Mouse (Mus musculus) erythroblast, embryonic 14.5 days (primary cell): ENCODE data around the gene Cpt1c. TPM values are rescaled to one million over a fixed set of nuclear protein-coding genes. Genes with fewer than 3 reads are reported as not detected.
A peak's percentile ranks its signal among the peaks of the same experiment; 100 is the strongest.

Source experiments
- H3K27me3 ChIP-seq: 2 replicates; pipeline ENCODE4 v1.6.1; 2012; ENCODE audit warnings: inconsistent platforms; ENCODE audit not compliant: control insufficient read depth
- H3K36me3 ChIP-seq: 2 replicates; pipeline ENCODE4 v1.6.1; 2012; ENCODE audit warnings: mild to moderate bottlenecking, inconsistent platforms; ENCODE audit not compliant: control insufficient read depth
- H3K4me1 ChIP-seq: 2 replicates; pipeline ENCODE4 v1.6.1; 2012; ENCODE audit warnings: inconsistent platforms; ENCODE audit not compliant: control insufficient read depth
- H3K4me3 ChIP-seq: replicated peaks from 2 replicates; pipeline ENCODE3; 2012; ENCODE audit warnings: moderate library complexity, mild to moderate bottlenecking, inconsistent platforms
- H3K9me3 ChIP-seq: 2 replicates; pipeline ENCODE4 v1.6.1; 2012; ENCODE audit warnings: low read length, inconsistent platforms, mixed read lengths; ENCODE audit not compliant: control insufficient read depth
- GATA1 ChIP-seq: IDR thresholded peaks from 2 replicates; pipeline ENCODE4 v1.6.1; 2012; ENCODE audit warnings: low read length, inconsistent platforms, mixed read lengths
- TAL1 ChIP-seq: IDR thresholded peaks from 3 replicates; pipeline ENCODE4 v1.6.1; 2012; ENCODE audit warnings: low read length, inconsistent platforms, mixed read lengths
- polyA plus RNA-seq: library from polyadenylated mRNA; stranded (reverse); fragments of >175 nt; gene quantifications from 2 replicates; pipeline ENCODE4 v1.2.3, GENCODE M21; 2012

The Cpt1c gene
- polyA plus RNA-seq, 1 experiment, result 0.05 TPM

DNA sequence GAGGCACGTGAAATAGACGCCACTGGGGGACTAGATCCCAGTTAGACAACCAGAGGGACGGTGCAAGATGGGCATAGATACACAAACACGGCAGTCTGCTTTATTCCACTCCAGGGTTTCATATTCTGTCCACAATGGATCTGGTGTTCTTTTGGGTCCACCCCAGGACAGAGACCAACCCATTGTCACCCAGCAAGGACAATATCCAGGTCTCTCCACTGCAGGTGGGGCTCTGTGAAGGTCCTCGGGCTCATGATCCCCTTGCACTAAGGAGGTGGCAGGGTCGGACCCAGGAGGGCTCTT is 417 bp upstream of the Cpt1c start:
- TF ChIP-seq TAL1 (no peak), GATA1 (no peak)
- Histone ChIP-seq H3K27me3 (peaks cover 14% of the 10 kb centered on the region), H3K4me1 (peaks cover 44% of the 10 kb centered on the region), H3K9me3 (no peaks in the 10 kb centered on the region), H3K36me3 (peaks cover 48% of the 10 kb centered on the region), H3K4me3 (peak overlapping the region; percentile 52)

DNA sequence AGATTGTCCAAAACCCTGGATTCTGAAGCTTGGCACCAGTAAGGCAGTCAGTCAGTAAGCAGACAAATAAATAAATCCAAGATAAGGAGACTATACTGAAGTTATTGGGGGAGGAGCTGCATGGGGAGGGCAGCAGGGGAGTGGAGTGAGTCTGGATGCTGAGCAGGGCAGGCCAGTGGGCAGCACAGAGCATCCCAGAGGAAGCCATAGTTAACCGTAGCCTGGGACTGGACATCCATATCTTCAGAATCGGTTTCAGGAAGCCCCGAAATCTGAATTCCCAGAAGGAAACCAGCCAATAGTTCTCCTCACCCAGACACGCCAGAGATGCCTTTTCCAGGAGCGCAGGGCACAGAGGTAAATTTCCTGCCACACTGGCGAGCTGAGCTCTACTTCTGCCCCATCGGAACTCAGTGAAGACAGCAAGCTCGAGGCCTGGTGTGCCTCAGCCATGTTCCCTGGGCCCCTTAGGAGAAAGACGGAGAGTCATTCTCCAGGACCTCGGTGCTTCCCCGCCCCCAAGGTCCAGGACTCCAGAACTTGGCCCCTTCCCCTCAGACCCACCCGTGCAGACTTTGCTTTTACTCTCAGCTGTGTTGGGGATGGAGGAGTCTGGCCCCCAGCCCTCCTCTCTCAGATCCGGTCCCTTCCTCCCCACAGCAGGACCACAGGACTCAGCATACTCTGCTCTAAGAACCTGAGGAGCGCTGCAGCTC is 1.1 kb downstream of the Cpt1c start:
- TF ChIP-seq TAL1, result no peak
- peaks cover 14% of the 10 kb centered on the region for H3K27me3 ChIP-seq
- H3K36me3 ChIP-seq, result peaks cover 33% of the 10 kb centered on the region
- no peak overlapping the region for H3K4me3 ChIP-seq
- H3K4me1 ChIP-seq, result peaks cover 46% of the 10 kb centered on the region
- no peaks in the 10 kb centered on the region for H3K9me3 ChIP-seq

DNA sequence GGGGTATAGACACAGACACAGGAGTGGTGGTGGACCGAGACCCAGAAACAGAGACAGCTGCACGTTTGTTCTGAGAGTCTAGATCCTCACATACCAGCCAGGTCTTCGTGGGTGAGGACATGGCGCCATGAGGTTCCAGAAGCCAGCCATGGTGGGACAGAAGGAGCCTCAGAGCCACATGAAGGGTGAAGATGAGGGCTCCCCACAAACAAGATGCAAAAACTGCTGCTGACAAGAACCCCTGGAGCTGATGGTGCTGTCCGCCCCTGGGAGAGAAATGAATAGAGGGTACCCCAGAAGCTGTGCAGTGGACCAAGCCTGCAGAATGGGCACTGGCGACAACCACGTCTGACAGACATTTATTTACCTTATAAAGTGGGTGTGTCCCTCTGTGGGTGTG is 3.5 kb downstream of the Cpt1c start:
- Histone ChIP-seq H3K4me1 (peaks cover 53% of the 10 kb centered on the region), H3K4me3 (no peak overlapping the region), H3K36me3 (peaks cover 9% of the 10 kb centered on the region), H3K27me3 (peaks cover 14% of the 10 kb centered on the region), H3K9me3 (no peaks in the 10 kb centered on the region)
- TF ChIP-seq TAL1 (no peak), GATA1 (no peak)

DNA sequence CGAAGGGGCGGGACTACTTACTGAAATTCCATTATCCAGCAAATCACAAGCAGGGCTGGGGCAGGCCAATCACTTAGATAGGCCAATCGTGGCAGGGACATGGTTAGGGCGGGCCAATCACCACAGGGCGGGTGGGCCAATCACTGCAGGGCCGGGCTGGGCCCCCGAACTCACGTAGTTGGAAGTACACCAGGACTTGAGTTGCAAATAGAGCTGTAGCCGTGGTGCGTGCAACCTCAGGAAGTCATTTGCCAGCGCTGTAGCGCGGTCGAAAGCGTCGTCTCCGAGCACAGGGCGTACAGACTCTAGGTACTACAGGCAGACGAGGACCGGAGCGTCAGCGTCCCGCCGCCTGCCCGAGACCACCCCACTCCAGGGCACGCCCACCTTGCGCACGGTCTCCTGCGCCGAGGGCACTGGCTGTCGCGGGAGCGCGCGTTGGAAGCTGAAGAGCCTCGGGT is 4.4 kb downstream of the Cpt1c start:
- peaks cover under 1% of the 10 kb centered on the region for H3K36me3 ChIP-seq
- TF ChIP-seq TAL1, result no peak
- TF ChIP-seq GATA1, result no peak
- H3K4me1 ChIP-seq, result peaks cover 49% of the 10 kb centered on the region
- no peaks in the 10 kb centered on the region for H3K9me3 ChIP-seq
- H3K4me3 ChIP-seq, result peak overlapping the region; percentile 58
- peaks cover 14% of the 10 kb centered on the region for H3K27me3 ChIP-seq

DNA sequence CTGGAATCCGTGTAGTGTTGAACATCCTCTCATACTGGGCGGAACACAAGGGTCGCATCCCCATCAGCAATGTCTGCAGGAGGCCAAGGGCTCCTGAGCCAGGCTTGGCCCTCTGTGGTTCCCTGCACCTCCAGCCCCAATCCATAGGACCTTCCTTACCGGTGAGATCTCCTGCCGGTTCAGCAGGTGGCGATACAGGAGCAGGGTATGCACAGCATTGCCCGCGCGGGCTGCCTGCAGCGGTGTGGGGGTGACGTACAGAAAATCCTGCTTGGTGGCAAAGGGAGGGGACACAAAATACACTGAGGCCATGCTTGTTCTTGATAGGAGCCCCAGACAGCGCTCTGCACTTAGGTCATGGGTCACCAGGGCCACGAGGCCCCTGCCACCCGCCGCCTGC is 8.0 kb downstream of the Cpt1c start:
- peaks cover 37% of the 10 kb centered on the region for H3K4me1 ChIP-seq

DNA sequence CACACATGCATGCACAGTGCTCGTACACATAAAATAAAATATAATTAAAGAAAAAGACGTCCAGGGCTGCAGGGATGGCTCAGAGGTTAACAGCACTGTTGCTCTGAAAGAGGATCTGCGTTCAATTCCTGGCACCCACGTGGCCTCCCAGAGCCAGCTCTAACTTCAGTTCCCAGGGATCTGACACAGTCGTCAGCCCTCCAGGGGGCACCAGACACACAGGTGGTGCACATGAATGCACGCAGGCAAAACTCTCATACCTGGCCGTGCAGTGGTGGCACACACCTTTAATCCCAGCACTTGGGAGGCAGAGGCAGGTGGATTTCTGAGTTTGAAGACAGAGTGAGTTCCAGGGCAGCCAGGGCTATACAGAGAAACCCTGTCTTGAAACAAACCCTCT is 8.7 kb downstream of the Cpt1c start:
- Histone ChIP-seq H3K27me3 (peaks cover 7% of the 10 kb centered on the region), H3K9me3 (no peaks in the 10 kb centered on the region), H3K4me1 (peaks cover 31% of the 10 kb centered on the region), H3K36me3 (no peaks in the 10 kb centered on the region), H3K4me3 (no peak overlapping the region)
- TF ChIP-seq TAL1 (no peak), GATA1 (no peak)

More for the DNA sequence above, 8.0 kb downstream of the Cpt1c start:
- no peak overlapping the region for H3K4me3 ChIP-seq
- H3K27me3 ChIP-seq, result peaks cover 12% of the 10 kb centered on the region
- H3K9me3 ChIP-seq, result no peaks in the 10 kb centered on the region
- no peak for TF ChIP-seq GATA1
- no peak for TF ChIP-seq TAL1
- no peaks in the 10 kb centered on the region for H3K36me3 ChIP-seq

DNA sequence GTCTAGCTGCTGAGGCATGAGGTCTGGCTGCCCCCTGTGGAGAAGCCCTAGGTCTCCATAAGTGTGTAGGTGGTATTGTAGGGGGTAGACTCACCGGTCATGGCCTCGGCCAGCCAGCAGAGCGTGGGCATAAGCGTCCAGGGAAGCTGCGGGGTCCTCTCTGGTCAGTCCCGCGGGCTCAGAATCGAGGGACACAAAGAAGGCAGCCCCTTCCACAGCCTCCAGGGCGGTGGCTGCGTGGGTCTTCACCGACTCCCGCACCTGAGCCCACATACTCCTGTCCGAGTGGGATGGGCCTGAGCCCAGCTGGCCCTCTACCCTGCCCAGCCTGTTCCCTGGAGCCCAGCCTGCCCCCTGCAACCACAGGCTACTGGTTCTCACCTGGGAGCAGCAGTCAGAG is 9.7 kb downstream of the Cpt1c start:
- H3K9me3 ChIP-seq, result no peaks in the 10 kb centered on the region
- no peak for TF ChIP-seq TAL1
- TF ChIP-seq GATA1, result no peak
- H3K36me3 ChIP-seq, result no peaks in the 10 kb centered on the region
- H3K4me1 ChIP-seq, result peaks cover 22% of the 10 kb centered on the region
- no peak overlapping the region for H3K4me3 ChIP-seq
- H3K27me3 ChIP-seq, result no peaks in the 10 kb centered on the region; the same call in 1 of the 2 replicates

DNA sequence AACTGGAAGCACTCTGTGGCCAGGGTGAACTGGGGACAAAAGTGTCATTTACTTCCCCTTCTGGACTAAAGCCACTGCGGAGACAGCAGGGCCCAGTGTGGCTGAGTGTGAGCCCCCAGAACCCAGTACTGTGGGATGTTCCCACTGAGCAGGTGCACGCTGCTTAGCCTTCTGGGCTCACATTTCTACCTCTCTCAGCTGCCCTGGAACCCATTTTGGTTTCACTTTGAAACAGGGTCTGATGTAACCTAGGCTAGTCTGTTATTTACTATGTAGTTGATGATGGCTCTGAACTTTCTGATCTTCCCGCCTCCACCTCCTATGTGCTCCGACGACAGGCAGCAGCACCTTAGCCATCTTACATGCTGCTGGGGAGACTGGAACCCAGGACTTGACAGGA is 11.8 kb downstream of the Cpt1c start:
- TF ChIP-seq TAL1 (no peak), GATA1 (no peak)

DNA sequence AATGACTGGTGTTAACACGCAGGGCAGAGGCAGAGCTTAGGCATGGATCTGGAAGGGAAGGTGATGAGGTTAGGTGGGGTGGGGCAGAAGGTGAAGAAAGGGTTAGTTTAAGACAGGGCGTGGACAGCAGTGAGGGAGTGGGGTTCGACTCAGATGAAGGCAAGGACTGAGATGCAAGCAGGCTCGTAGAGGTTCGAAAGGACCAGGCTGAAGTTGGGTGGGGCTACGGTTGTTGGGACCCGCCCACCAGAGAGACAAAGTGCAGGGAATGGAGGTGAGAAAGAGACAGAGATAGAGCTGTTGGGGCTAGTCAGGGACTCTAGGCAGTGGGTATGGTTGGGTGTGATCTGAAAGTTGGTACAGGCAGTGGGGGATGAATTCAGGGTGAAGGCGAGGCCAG is 12.3 kb downstream of the Cpt1c start:
- Histone ChIP-seq H3K9me3 (no peaks in the 10 kb centered on the region), H3K36me3 (no peaks in the 10 kb centered on the region), H3K27me3 (no peaks in the 10 kb centered on the region; the same call in 1 of the 2 replicates), H3K4me1 (peaks cover 26% of the 10 kb centered on the region), H3K4me3 (no peak overlapping the region)
- TF ChIP-seq TAL1 (no peak), GATA1 (no peak)

More for the DNA sequence above, 11.8 kb downstream of the Cpt1c start:
- no peaks in the 10 kb centered on the region; the same call in 1 of the 2 replicates for H3K27me3 ChIP-seq
- peaks cover 26% of the 10 kb centered on the region for H3K4me1 ChIP-seq
- no peaks in the 10 kb centered on the region for H3K36me3 ChIP-seq
- no peak overlapping the region for H3K4me3 ChIP-seq
- H3K9me3 ChIP-seq, result no peaks in the 10 kb centered on the region

DNA sequence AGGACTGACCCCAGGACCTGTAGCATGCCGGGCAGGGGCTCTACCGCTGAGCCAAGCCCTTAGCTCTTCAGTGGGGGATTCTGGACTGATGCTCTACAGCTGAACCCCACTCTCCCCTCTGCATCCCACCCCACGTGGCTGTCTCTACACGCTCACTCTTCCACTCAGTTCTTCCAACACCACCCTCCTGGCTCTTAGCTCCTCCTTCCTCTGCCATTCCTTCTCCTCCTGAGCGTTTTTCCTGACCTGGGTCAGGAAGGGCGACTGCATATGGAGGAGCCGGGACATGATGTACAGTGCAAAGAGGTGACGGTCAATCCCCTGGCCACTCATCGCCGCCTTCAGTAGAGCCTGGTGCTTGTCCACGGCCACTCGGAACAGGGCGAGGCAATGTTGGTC is 14.1 kb downstream of the Cpt1c start:
- H3K4me3 ChIP-seq, result no peak overlapping the region
- no peaks in the 10 kb centered on the region; the same call in 1 of the 2 replicates for H3K27me3 ChIP-seq
- TF ChIP-seq TAL1 (no peak), GATA1 (no peak)
- H3K36me3 ChIP-seq, result no peaks in the 10 kb centered on the region
- H3K4me1 ChIP-seq, result peaks cover 26% of the 10 kb centered on the region
- no peaks in the 10 kb centered on the region for H3K9me3 ChIP-seq
